Mouse (Mus musculus): Measurements from ENCODE around the gene Snx5.

The Snx5 gene

GRCm38 (mm10) chr2:144228521-144229346 lies 42.0 kb downstream of the Snx5 start:
- peak; percentile 58 for DNase-seq (ENCODE audit: low read depth)

- DNase-seq (ENCODE audit: low read depth), result no peak
Observed at GRCm38 (mm10) chr2:144226906-144227586, 43.7 kb downstream of the Snx5 start.

GRCm38 (mm10) chr2:144224351-144224750 lies 46.4 kb downstream of the Snx5 start:
- no peak for DNase-seq (ENCODE audit: low read depth)

GRCm38 (mm10) chr2:144215601-144216000 lies 55.1 kb downstream of the Snx5 start:
- DNase-seq (ENCODE audit: low read depth), result no peak

- peak; percentile 50 for DNase-seq (ENCODE audit: low read depth)
Observed at GRCm38 (mm10) chr2:144215195-144215594, 55.5 kb downstream of the Snx5 start.

- peak; percentile 73 for DNase-seq (ENCODE audit: low read depth)
Observed at GRCm38 (mm10) chr2:144214508-144215185, 56.1 kb downstream of the Snx5 start.

GRCm38 (mm10) chr2:144213803-144214202 lies 56.9 kb downstream of the Snx5 start:
- DNase-seq (ENCODE audit: low read depth), result peak; percentile 89

- DNase-seq (ENCODE audit: low read depth), result no peak
Observed at GRCm38 (mm10) chr2:144209425-144209824, 61.3 kb downstream of the Snx5 start.

- no peak for DNase-seq (ENCODE audit: low read depth)
Observed at GRCm38 (mm10) chr2:144207365-144207764, 63.3 kb downstream of the Snx5 start.

- no peak for DNase-seq (ENCODE audit: low read depth)
Observed at GRCm38 (mm10) chr2:144203001-144203400, 67.7 kb downstream of the Snx5 start.

- DNase-seq (ENCODE audit: low read depth), result no peak
Observed at GRCm38 (mm10) chr2:144202567-144202966, 68.1 kb downstream of the Snx5 start.

GRCm38 (mm10) chr2:144202151-144202550 lies 68.6 kb downstream of the Snx5 start:
- no peak for DNase-seq (ENCODE audit: low read depth)
